Mouse (Mus musculus) retina, postnatal 1 day (tissue): ENCODE measurements around the gene Ssrp1.

ENCODE experiments used
- DNase-seq: peaks from one replicate; pipeline ENCODE4 v3.0.0-alpha.2; 2012

Ssrp1 gene

GRCm38 (mm10) chr2:85088716-85089646 lies 51.9 kb downstream of the Ssrp1 start:
- DNase-seq: peak; percentile 54

DNA sequence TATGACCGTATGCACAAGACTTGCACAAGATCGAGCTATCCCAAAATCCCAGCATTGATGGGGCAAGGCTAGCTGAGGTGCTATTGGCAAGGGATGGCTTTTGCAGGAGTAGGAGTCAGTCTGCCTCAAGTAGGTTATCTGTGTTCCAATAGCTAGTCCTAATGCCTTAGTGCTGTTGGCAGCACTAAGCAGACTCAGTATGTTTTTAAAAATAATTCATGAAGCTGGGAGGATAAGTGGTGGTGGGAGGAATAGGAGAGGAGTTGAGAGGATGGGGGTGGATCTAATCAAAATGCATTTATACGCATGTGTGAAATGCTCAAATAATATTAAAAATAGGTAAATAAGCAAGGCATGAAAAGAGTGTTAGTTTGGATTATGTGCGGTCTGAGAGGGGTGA lies 54.3 kb downstream of the Ssrp1 start:
- no peak for DNase-seq

DNA sequence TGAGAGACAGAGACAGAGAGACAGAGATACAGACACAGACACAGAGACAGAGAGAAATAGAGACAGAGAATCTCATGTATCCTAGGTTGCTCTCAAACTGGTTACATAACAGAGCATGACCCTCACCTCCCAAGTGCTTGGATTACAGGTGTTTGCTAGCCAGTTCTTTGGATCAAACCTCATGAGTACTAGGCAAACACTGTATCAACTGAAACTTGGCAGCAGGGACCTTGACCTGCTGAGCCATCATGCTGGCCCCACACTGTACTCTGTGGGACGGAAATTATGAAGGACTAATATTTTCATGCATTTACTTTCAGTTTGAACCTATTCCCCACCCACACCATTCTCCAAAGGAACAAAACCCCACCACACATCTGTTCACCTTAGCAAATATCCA lies 56.3 kb downstream of the Ssrp1 start:
- no peak for DNase-seq

- no peak for DNase-seq
These were observed 58.9 kb downstream of the Ssrp1 start for GRCm38 (mm10) chr2:85095906-85096305.
